Comparison of ENCODE assay signal across 8 mouse cellular contexts in genomic region chr3:96597435-96597891, GRCm38 (mm10). TPM values are rescaled to one million over a fixed set of nuclear protein-coding genes. Genes with fewer than 3 reads are reported as not detected.
DNase-seq lines count a peak whose midpoint lies in the region; ATAC-seq and TF ChIP-seq lines count a peak whose summit lies in the region.

No protein-coding gene starts in this region.

- no peaks in the 10 kb centered on the region for H3K9me3 ChIP-seq in forebrain, embryonic 10.5 days
- H3K9me3 ChIP-seq in intestine, embryonic 14.5 days (ENCODE audit: control insufficient read depth, low read length): no peaks in the 10 kb centered on the region
- no peaks in the 10 kb centered on the region for H3K9me3 ChIP-seq in midbrain, embryonic 15.5 days

- ATAC-seq in intestine, embryonic 14.5 days (replicated peaks; ENCODE audit: low FRiP score, low TSS enrichment, low read depth): no peak
- ATAC-seq in midbrain, embryonic 15.5 days (replicated peaks): no peak

- peaks cover 12% of the 10 kb centered on the region for H3K4me1 ChIP-seq in lung, adult 2 months (ENCODE audit: control insufficient read depth, insufficient read depth, low read length)
- peaks cover 87% of the 10 kb centered on the region for H3K4me1 ChIP-seq in forebrain, embryonic 10.5 days
- peaks cover 35% of the 10 kb centered on the region for H3K4me1 ChIP-seq in intestine, embryonic 14.5 days (replicated peaks; ENCODE audit: control insufficient read depth, insufficient read depth, low read length)
- H3K4me1 ChIP-seq in midbrain, embryonic 15.5 days: peaks cover 72% of the 10 kb centered on the region

- H3K4me2 ChIP-seq in intestine, embryonic 14.5 days (ENCODE audit: low read length): peak overlapping the region; percentile 96
- peak overlapping the region; percentile 95 for H3K4me2 ChIP-seq in midbrain, embryonic 15.5 days

- TF ChIP-seq CTCF in lung, adult 2 months (IDR thresholded peaks at IDR 0.05; ENCODE audit: insufficient read depth, low read length): no peak

- DNase-seq in lung, adult 2 months: no peak
- no peak for DNase-seq in lung, postnatal 10 days
- peak; percentile 73 for DNase-seq in cerebellum, adult 11-12 months
- peak; percentile 64 for DNase-seq in forebrain, embryonic 10.5 days (ENCODE audit: extremely low spot score, low spot score)
- peak; percentile 78 for DNase-seq in intestine, embryonic 14.5 days (ENCODE audit: low spot score)
- no peak for DNase-seq in ovary, postnatal 36 days (ENCODE audit: low spot score)
- no peak for DNase-seq in T-cell, adult 2 months (ENCODE audit: low spot score)

- H3K27ac ChIP-seq in forebrain, embryonic 10.5 days: peak overlapping the region; percentile 84
- H3K27ac ChIP-seq in intestine, embryonic 14.5 days (ENCODE audit: low read depth): peak overlapping the region; percentile 47
- peak overlapping the region; percentile 53 for H3K27ac ChIP-seq in midbrain, embryonic 15.5 days

- H3K9ac ChIP-seq in intestine, embryonic 14.5 days (ENCODE audit: low read length): peak overlapping the region; percentile 50
- peak overlapping the region; percentile 51 for H3K9ac ChIP-seq in midbrain, embryonic 15.5 days

- H3K36me3 ChIP-seq in forebrain, embryonic 10.5 days (replicated peaks): no peaks in the 10 kb centered on the region
- H3K36me3 ChIP-seq in intestine, embryonic 14.5 days (ENCODE audit: control insufficient read depth, insufficient read depth, low read length): no peaks in the 10 kb centered on the region
- H3K36me3 ChIP-seq in midbrain, embryonic 15.5 days (replicated peaks): no peaks in the 10 kb centered on the region

- peak overlapping the region; percentile 69 for H3K4me3 ChIP-seq in lung, adult 2 months (replicated peaks; ENCODE audit: extremely low read depth, low read depth, low read length)
- peak overlapping the region; percentile 61 for H3K4me3 ChIP-seq in forebrain, embryonic 10.5 days
- peak overlapping the region; percentile 48 for H3K4me3 ChIP-seq in intestine, embryonic 14.5 days (ENCODE audit: low read depth, low read length)
- peak overlapping the region; percentile 51 for H3K4me3 ChIP-seq in midbrain, embryonic 15.5 days

- under 1% methylated on average over 40 of the region's 40 CpGs for WGBS in lung, adult 2 months
- under 1% methylated on average over 40 of the region's 40 CpGs for WGBS in forebrain, embryonic 10.5 days
- under 1% methylated on average over 40 of the region's 40 CpGs for WGBS in intestine, embryonic 14.5 days
- under 1% methylated on average over 40 of the region's 40 CpGs for WGBS in midbrain, embryonic 15.5 days

- H3K27me3 ChIP-seq in forebrain, embryonic 10.5 days (ENCODE audit: poor library complexity, severe bottlenecking): peaks cover 52% of the 10 kb centered on the region
- H3K27me3 ChIP-seq in intestine, embryonic 14.5 days (replicated peaks; ENCODE audit: control insufficient read depth, insufficient read depth, low read length): peaks cover 24% of the 10 kb centered on the region; the same call in 1 of the 2 replicates
- peaks cover 3% of the 10 kb centered on the region; the same call in 1 of the 2 replicates for H3K27me3 ChIP-seq in midbrain, embryonic 15.5 days (replicated peaks)

- TF ChIP-seq POLR2A in lung, adult 2 months (IDR thresholded peaks at IDR 0.05; ENCODE audit: borderline replicate concordance, extremely low read depth, low read depth, low read length): 0 out of 2 replicates have a peak, but pooled peaks have one; percentile 11

RNA-seq across cellular contexts. Expression of gene Ankrd34a, which starts 1.0 kb away (rescaled TPM):
- 0.27 and 0.44 TPM in 2 replicates for polyA plus RNA-seq in lung, adult 2 months (2012; rRNA removed)
- 1.2 TPM in 2 replicates for polyA plus RNA-seq in forebrain, embryonic 10.5 days (2016; fragmentation: Nextera tagmentation; extraction: Ambion mirVana)
- 2.3 and 2.8 TPM in 2 replicates for polyA plus RNA-seq in intestine, embryonic 14.5 days (2014; fragmentation: Nextera tagmentation; extraction: Ambion mirVana)
- polyA plus RNA-seq in midbrain, embryonic 15.5 days (2015; fragmentation: Nextera tagmentation; extraction: Ambion mirVana): 15.0 and 16.7 TPM in 2 replicates

RNA-seq across cellular contexts. Expression of gene Polr3gl, which starts 3.5 kb away (rescaled TPM):
- 18.3 and 21.3 TPM in 2 replicates for polyA plus RNA-seq in lung, adult 2 months (2012; rRNA removed)
- polyA plus RNA-seq in forebrain, embryonic 10.5 days (2016; fragmentation: Nextera tagmentation; extraction: Ambion mirVana): 23.8 and 27.3 TPM in 2 replicates
- polyA plus RNA-seq in intestine, embryonic 14.5 days (2014; fragmentation: Nextera tagmentation; extraction: Ambion mirVana): 13.6 and 17.4 TPM in 2 replicates
- polyA plus RNA-seq in midbrain, embryonic 15.5 days (2015; fragmentation: Nextera tagmentation; extraction: Ambion mirVana): 35.7 and 36.9 TPM in 2 replicates

RNA-seq across cellular contexts. Expression of gene Lix1l, which starts 3.5 kb away (rescaled TPM):
- 20.6 and 34.4 TPM in 2 replicates for polyA plus RNA-seq in lung, adult 2 months (2012; rRNA removed)
- 3.2 and 3.9 TPM in 2 replicates for polyA plus RNA-seq in forebrain, embryonic 10.5 days (2016; fragmentation: Nextera tagmentation; extraction: Ambion mirVana)
- polyA plus RNA-seq in intestine, embryonic 14.5 days (2014; fragmentation: Nextera tagmentation; extraction: Ambion mirVana): 6.7 and 8.3 TPM in 2 replicates
- 3.9 and 4.5 TPM in 2 replicates for polyA plus RNA-seq in midbrain, embryonic 15.5 days (2015; fragmentation: Nextera tagmentation; extraction: Ambion mirVana)

RNA-seq across cellular contexts. Expression of gene Gm16253, which starts 20.7 kb away (rescaled TPM):
- not detected in 2 replicates for polyA plus RNA-seq in lung, adult 2 months (2012; rRNA removed)
- 0.66 and 1.6 TPM in 2 replicates for polyA plus RNA-seq in forebrain, embryonic 10.5 days (2016; fragmentation: Nextera tagmentation; extraction: Ambion mirVana)
- 0.37 and 1.6 TPM in 2 replicates for polyA plus RNA-seq in intestine, embryonic 14.5 days (2014; fragmentation: Nextera tagmentation; extraction: Ambion mirVana)
- 1.1 and 2.1 TPM in 2 replicates for polyA plus RNA-seq in midbrain, embryonic 15.5 days (2015; fragmentation: Nextera tagmentation; extraction: Ambion mirVana)

RNA-seq across cellular contexts. Expression of gene Rbm8a, which starts 32.3 kb away (rescaled TPM):
- 5.0 and 12.2 TPM in 2 replicates for polyA plus RNA-seq in lung, adult 2 months (2012; rRNA removed)
- 224 and 226 TPM in 2 replicates for polyA plus RNA-seq in forebrain, embryonic 10.5 days (2016; fragmentation: Nextera tagmentation; extraction: Ambion mirVana)
- polyA plus RNA-seq in intestine, embryonic 14.5 days (2014; fragmentation: Nextera tagmentation; extraction: Ambion mirVana): 137 and 149 TPM in 2 replicates
- 121 and 127 TPM in 2 replicates for polyA plus RNA-seq in midbrain, embryonic 15.5 days (2015; fragmentation: Nextera tagmentation; extraction: Ambion mirVana)

Comparison
In these comparisons a context has a peak if more than half of its experiments do, and no peak if none do; other contexts are left out.
1. DNase-seq: peak in cerebellum, adult 11-12 months (single experiment), forebrain, embryonic 10.5 days (single experiment) and intestine, embryonic 14.5 days (single experiment); none in lung, adult 2 months (single experiment), lung, postnatal 10 days (single experiment), ovary, postnatal 36 days (single experiment) and T-cell, adult 2 months (single experiment).
2. Peak in every context shown above with its lines, with median percentiles within 50 percentile points of each other: H3K4me3 ChIP-seq and H3K27ac ChIP-seq.